Mouse (Mus musculus): ENCODE measurements around the gene Pibf1.

- TF ChIP-seq CTCF (IDR thresholded peaks at IDR 0.05; ENCODE audit: extremely low read depth, insufficient read depth, insufficient read length, insufficient replicate concordance), result no peak
- TF ChIP-seq POLR2A (IDR thresholded peaks at IDR 0.05; ENCODE audit: low read depth, low read length), result no peak
Observed at GRCm38 (mm10) chr14:99244508-99244907, 145.3 kb downstream of the Pibf1 start.
